Mouse (Mus musculus) forebrain, postnatal 0 days (tissue): ENCODE results near the gene Zfp691. TPM values are rescaled to one million over a fixed set of nuclear protein-coding genes. Genes with fewer than 3 reads are reported as not detected.

Experiments used
- ATAC-seq: fragments of 200-750 bp; cut with Nextera tagmentation; 2 replicates; pipeline ENCODE4 v1.8.0; 2017; ENCODE audit warnings: mild to moderate bottlenecking, moderate library complexity
- DNase-seq: peaks from one replicate; pipeline ENCODE4 v3.0.0-alpha.2; 2015
- H3K27ac ChIP-seq: fragments of 300-500 bp; sonication (generic); 2 replicates; pipeline ENCODE4 v1.5.1; 2014; ENCODE audit warnings: low read depth, mild to moderate bottlenecking, antibody characterized with exemption, low read length, moderate library complexity, mixed read lengths
- H3K27me3 ChIP-seq: fragments of 300-500 bp; sonication (generic); 2 replicates; pipeline ENCODE4 v1.6.1; 2014; ENCODE audit warnings: mild to moderate bottlenecking, low read length, mixed read lengths; ENCODE audit not compliant: insufficient read depth
- H3K36me3 ChIP-seq: fragments of 300-500 bp; sonication (generic); 2 replicates; pipeline ENCODE4 v1.6.1; 2014; ENCODE audit warnings: mild to moderate bottlenecking, moderate library complexity; ENCODE audit not compliant: insufficient read depth
- H3K4me1 ChIP-seq: fragments of 300-500 bp; sonication (generic); 2 replicates; pipeline ENCODE4 v1.6.1; 2014; ENCODE audit warnings: antibody characterized with exemption; ENCODE audit not compliant: insufficient read depth
- H3K4me2 ChIP-seq: fragments of 300-500 bp; sonication (generic); 2 replicates; pipeline ENCODE4 v1.6.1; 2014; ENCODE audit warnings: low read depth, mild to moderate bottlenecking, moderate library complexity
- H3K4me3 ChIP-seq: fragments of 300-500 bp; sonication (generic); 2 replicates; pipeline ENCODE4 v1.5.1; 2014; ENCODE audit warnings: low read depth, low read length, mixed read lengths
- H3K9ac ChIP-seq: fragments of 300-500 bp; sonication (generic); 2 replicates; pipeline ENCODE4 v1.6.1; 2014; ENCODE audit warnings: mild to moderate bottlenecking
- H3K9me3 ChIP-seq: fragments of 300-500 bp; sonication (generic); 2 replicates; pipeline ENCODE4 v1.6.1; 2016; ENCODE audit warnings: low read length
- CTCF ChIP-seq: sonication (generic); IDR thresholded peaks from 2 replicates; pipeline ENCODE4 v1.5.1; 2016; ENCODE audit warnings: antibody characterized with exemption, control low read depth, low read depth
- WGBS: fragments of 180-500 bp; shearing (Covaris S2); extraction: QIAGEN DNeasy Blood & Tissue Kit; methylation state at CpG from one replicate; pipeline ENCODE4 v1.1.7; 2014; 5-methylcytosine and 5-hydroxymethylcytosine counted together
- microRNA counts: library from miRNA; unstranded; fragments of <30 nt; microRNA quantifications from one replicate; lab custom pipeline; 2015
- microRNA-seq, 2 experiments: library from miRNA; unstranded; fragments of <30 nt; microRNA quantifications; one replicate each; pipeline ENCODE4; 2016
- polyA plus RNA-seq: library from polyadenylated mRNA; unstranded; fragments of >200 nt; fragmentation: Nextera tagmentation; extraction: Ambion mirVana; gene quantifications from 2 replicates; pipeline ENCODE4 v1.2.1, GENCODE M21; 2015
- total RNA-seq: library from RNA; depleted of rRNA; stranded (reverse); fragments of >200 nt; gene quantifications from 2 replicates; pipeline ENCODE4 v1.2.3, GENCODE M21; 2014; rRNA removed

Zfp691 gene
- total and polyA plus RNA-seq, 2 experiments from 2014 or later: 2.2 to 6.5 TPM

DNA sequence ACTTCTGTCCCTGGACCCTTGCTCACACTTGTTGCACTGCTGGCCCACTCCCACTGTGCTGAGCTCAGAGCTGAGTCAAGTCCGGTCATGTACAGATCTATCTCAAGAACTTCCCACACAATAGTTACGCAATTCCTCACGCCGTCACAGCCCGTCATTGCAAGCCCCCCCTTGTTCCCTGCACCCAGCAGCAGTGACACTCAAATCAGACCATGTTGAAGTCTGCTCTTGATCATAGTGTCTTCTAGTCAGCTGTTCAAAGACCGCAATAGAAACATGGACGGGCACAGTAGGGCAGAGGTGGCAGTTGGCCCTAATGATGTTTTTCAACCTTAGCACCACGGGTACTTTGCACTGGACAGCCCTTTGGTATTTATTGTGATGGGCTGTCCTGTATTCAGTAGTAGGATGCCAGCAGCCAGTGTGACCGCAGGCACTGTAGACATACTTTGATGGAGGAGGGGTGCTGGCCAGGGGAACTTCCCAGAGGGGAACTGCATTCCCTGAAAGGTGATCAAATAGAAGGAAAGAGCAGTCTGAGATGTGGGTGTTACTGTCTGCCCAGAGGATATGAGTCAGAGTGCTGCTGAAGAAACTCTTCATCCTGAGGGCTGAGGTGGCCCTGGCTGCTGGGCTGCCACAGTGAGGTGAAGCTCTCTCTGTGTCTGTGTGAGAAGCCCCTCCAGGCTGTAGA is 48.3 kb downstream of the Zfp691 start:
- Histone ChIP-seq H3K36me3 (0 out of 2 replicates have a peak, but pooled peaks cover 2% of the 10 kb centered on the region), H3K9ac (no peak overlapping the region), H3K4me2 (no peak overlapping the region), H3K27me3 (no peaks in the 10 kb centered on the region), H3K9me3 (no peaks in the 10 kb centered on the region), H3K27ac (no peak overlapping the region), H3K4me3 (no peak overlapping the region), H3K4me1 (no peaks in the 10 kb centered on the region)
- no peak for DNase-seq
- ATAC-seq: no peak
- TF ChIP-seq CTCF: no peak
- WGBS: 77% methylated on average over 9 of the region's 9 CpGs

- Histone ChIP-seq H3K27me3 (no peaks in the 10 kb centered on the region), H3K9ac (no peak overlapping the region), H3K36me3 (0 out of 2 replicates have a peak, but pooled peaks cover 7% of the 10 kb centered on the region), H3K4me3 (no peak overlapping the region), H3K27ac (no peak overlapping the region), H3K4me2 (no peak overlapping the region), H3K4me1 (no peaks in the 10 kb centered on the region), H3K9me3 (no peaks in the 10 kb centered on the region)
- WGBS: 78% methylated on average over 2 of the region's 2 CpGs
- no peak for TF ChIP-seq CTCF
- no peak for DNase-seq
- ATAC-seq: no peak
These were observed 49.2 kb downstream of the Zfp691 start for GRCm38 (mm10) chr4:119124771-119125273.

DNA sequence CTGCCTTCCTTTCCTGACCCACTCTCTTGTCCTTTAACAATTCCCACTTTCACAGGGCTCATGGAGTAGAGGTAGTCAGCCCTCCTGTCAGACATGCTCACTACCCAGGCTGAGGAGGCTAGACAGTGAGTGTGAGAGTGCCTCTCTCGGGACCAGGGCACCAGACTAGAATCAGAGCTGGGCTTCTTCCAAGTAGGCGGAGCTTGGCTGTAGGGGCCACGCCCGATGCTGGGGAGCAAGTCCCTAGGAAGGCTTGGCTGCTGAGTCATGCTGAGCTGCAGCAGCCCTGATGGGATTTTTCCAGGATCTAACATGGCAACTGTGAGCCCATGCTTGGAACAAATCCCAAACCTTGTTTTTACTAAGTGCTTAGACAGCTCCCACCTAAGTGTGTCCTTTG is 52.7 kb downstream of the Zfp691 start:
- no peak overlapping the region for H3K27ac ChIP-seq
- no peaks in the 10 kb centered on the region for H3K27me3 ChIP-seq
- DNase-seq: peak; percentile 11
- no peak overlapping the region for H3K9ac ChIP-seq
- no peak for TF ChIP-seq CTCF
- no peak overlapping the region for H3K4me2 ChIP-seq
- H3K4me1 ChIP-seq: no peaks in the 10 kb centered on the region
- no peaks in the 10 kb centered on the region for H3K9me3 ChIP-seq
- H3K4me3 ChIP-seq: no peak overlapping the region
- 35% methylated on average over 4 of the region's 4 CpGs for WGBS
- peak; percentile 10; the same call in 1 of the 2 replicates for ATAC-seq
- 0 out of 2 replicates have a peak, but pooled peaks cover 7% of the 10 kb centered on the region for H3K36me3 ChIP-seq

DNA sequence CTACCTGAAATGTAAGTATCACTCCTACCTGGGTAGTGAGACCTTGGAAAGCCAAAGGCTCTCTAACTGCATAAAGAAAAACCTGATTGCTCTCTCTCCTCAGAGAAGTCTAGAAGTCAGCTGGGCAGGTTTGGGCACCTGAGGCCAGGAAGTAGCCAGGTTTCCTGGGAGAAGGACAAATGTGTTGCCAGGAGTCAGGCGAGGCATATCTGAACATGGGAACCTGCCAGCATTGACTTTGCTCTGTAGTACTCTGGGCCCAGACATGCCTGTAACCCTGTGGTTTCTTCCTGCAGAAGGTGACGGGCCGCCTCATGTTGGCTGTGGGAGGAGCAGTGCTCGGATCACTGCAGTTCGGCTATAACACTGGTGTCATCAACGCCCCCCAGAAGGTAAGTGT is 53.9 kb downstream of the Zfp691 start:
- no peak for ATAC-seq
- no peaks in the 10 kb centered on the region for H3K27me3 ChIP-seq
- H3K4me2 ChIP-seq: no peak overlapping the region
- H3K9ac ChIP-seq: no peak overlapping the region
- H3K27ac ChIP-seq: no peak overlapping the region
- H3K4me3 ChIP-seq: no peak overlapping the region
- 0 out of 2 replicates have a peak, but pooled peaks cover 7% of the 10 kb centered on the region for H3K36me3 ChIP-seq
- no peak for DNase-seq
- H3K4me1 ChIP-seq: no peaks in the 10 kb centered on the region
- H3K9me3 ChIP-seq: no peaks in the 10 kb centered on the region
- TF ChIP-seq CTCF: no peak
- 85% methylated on average over 6 of the region's 6 CpGs for WGBS

MicroRNA genes within 50 kb of the gene (microRNA counts, 519-probe panel; counts per million panel counts)
- not detected for microRNA mmu-miR-1957 (lab: Ali Mortazavi, UCI)

Small RNA genes lying within 50 kb of the gene (microRNA-seq; reads per million reads assigned to microRNA genes)
- gene Mir1957a: 0 reads per million in 2 experiments

Other genes starting within 250 kb of the Zfp691 start
- not detected in 2 replicates for gene Olfr1328, start 235.6 kb downstream of the Zfp691 start, total RNA-seq
- gene Olfr1328, start 235.6 kb downstream of the Zfp691 start, polyA plus RNA-seq: not detected in 2 replicates
- 0.15 TPM in 1 of 2 replicates, not detected in the other for gene Lao1, start 212.6 kb downstream of the Zfp691 start, total RNA-seq
- gene Lao1, start 212.6 kb downstream of the Zfp691 start, polyA plus RNA-seq: 0.15 and 0.21 TPM in 2 replicates
- gene Slc2a1, start 65.5 kb downstream of the Zfp691 start, total RNA-seq: 53.6 and 64.8 TPM in 2 replicates
- 41.4 and 43.1 TPM in 2 replicates for gene Slc2a1, start 65.5 kb downstream of the Zfp691 start, polyA plus RNA-seq
- 0.15 and 0.33 TPM in 2 replicates for gene Ermap, start 15.8 kb upstream of the Zfp691 start, total RNA-seq
- gene Ermap, start 15.8 kb upstream of the Zfp691 start, polyA plus RNA-seq: 0.24 and 0.36 TPM in 2 replicates
- gene Svbp, start 21.1 kb upstream of the Zfp691 start, total RNA-seq: 124 and 139 TPM in 2 replicates
- 227 and 298 TPM in 2 replicates for gene Svbp, start 21.1 kb upstream of the Zfp691 start, polyA plus RNA-seq
- 0.15 TPM in 1 of 2 replicates, not detected in the other for gene Tmem269, start 44.0 kb upstream of the Zfp691 start, total RNA-seq
- gene Tmem269, start 44.0 kb upstream of the Zfp691 start, polyA plus RNA-seq: 0.62 and 0.65 TPM in 2 replicates
- gene AU022252, start 58.5 kb upstream of the Zfp691 start, total RNA-seq: 17.6 and 23.2 TPM in 2 replicates
- gene AU022252, start 58.5 kb upstream of the Zfp691 start, polyA plus RNA-seq: 22.7 and 23.4 TPM in 2 replicates
- gene P3h1, start 58.7 kb upstream of the Zfp691 start, total RNA-seq: 12.8 and 13.8 TPM in 2 replicates
- gene P3h1, start 58.7 kb upstream of the Zfp691 start, polyA plus RNA-seq: 8.7 and 8.9 TPM in 2 replicates
- 0.86 and 0.92 TPM in 2 replicates for gene Cldn19, start 81.2 kb upstream of the Zfp691 start, total RNA-seq
- gene Cldn19, start 81.2 kb upstream of the Zfp691 start, polyA plus RNA-seq: 0.59 and 1.7 TPM in 2 replicates
- gene Ybx1, start 120.4 kb upstream of the Zfp691 start, total RNA-seq: 829 and 985 TPM in 2 replicates
- 1,107 and 1,112 TPM in 2 replicates for gene Ybx1, start 120.4 kb upstream of the Zfp691 start, polyA plus RNA-seq
- gene Ppih, start 146.4 kb upstream of the Zfp691 start, total RNA-seq: 41.7 and 41.9 TPM in 2 replicates
- 60.0 and 71.0 TPM in 2 replicates for gene Ppih, start 146.4 kb upstream of the Zfp691 start, polyA plus RNA-seq
- 15.1 and 16.7 TPM in 2 replicates for gene Ccdc30, start 241.3 kb upstream of the Zfp691 start, total RNA-seq
- gene Ccdc30, start 241.3 kb upstream of the Zfp691 start, polyA plus RNA-seq: 19.2 and 23.0 TPM in 2 replicates
- 13.5 and 16.3 TPM in 2 replicates for gene Ppcs, start 248.2 kb upstream of the Zfp691 start, total RNA-seq
- gene Ppcs, start 248.2 kb upstream of the Zfp691 start, polyA plus RNA-seq: 20.6 and 20.9 TPM in 2 replicates
- 0.33 and 0.77 TPM in 2 replicates for gene Zmynd12, start 248.6 kb upstream of the Zfp691 start, total RNA-seq
- 0.82 and 1.1 TPM in 2 replicates for gene Zmynd12, start 248.6 kb upstream of the Zfp691 start, polyA plus RNA-seq